Mouse (Mus musculus) heart, postnatal 0 days (tissue): ENCODE measurements around the gene Rims1. TPM values are rescaled to one million over a fixed set of nuclear protein-coding genes. Genes with fewer than 3 reads are reported as not detected.

Experiments used
- ATAC-seq: fragments of 200-750 bp; cut with Nextera tagmentation; 2 replicates; pipeline ENCODE4 v1.8.0; 2017; ENCODE audit warnings: low read depth, moderate number of reproducible peaks, moderate library complexity; ENCODE audit not compliant: insufficient read depth
- DNase-seq: peaks from one replicate; pipeline ENCODE4 v3.0.0-alpha.2; 2016; ENCODE audit warnings: low spot score
- H3K27ac ChIP-seq: fragments of 300-500 bp; sonication (generic); 2 replicates; pipeline ENCODE4 v1.5.1; 2014; ENCODE audit warnings: low read depth, mild to moderate bottlenecking
- H3K27me3 ChIP-seq: fragments of 300-500 bp; sonication (generic); 2 replicates; pipeline ENCODE4 v1.6.1; 2014; ENCODE audit warnings: low read length, mixed read lengths; ENCODE audit not compliant: control insufficient read depth, insufficient read depth
- H3K36me3 ChIP-seq: fragments of 300-500 bp; sonication (generic); replicated peaks from 2 replicates; pipeline ENCODE4 v1.6.1; 2014; ENCODE audit warnings: low read length, mixed read lengths; ENCODE audit not compliant: control insufficient read depth, insufficient read depth
- H3K4me1 ChIP-seq: fragments of 300-500 bp; sonication (generic); 2 replicates; pipeline ENCODE4 v1.6.1; 2014; ENCODE audit warnings: antibody characterized with exemption; ENCODE audit not compliant: control insufficient read depth, insufficient read depth
- H3K4me2 ChIP-seq: fragments of 300-500 bp; sonication (generic); 2 replicates; pipeline ENCODE4 v1.6.1; 2014; ENCODE audit warnings: low read depth, mild to moderate bottlenecking, low read length, moderate library complexity
- H3K4me3 ChIP-seq: fragments of 300-500 bp; sonication (generic); 2 replicates; pipeline ENCODE4 v1.5.1; 2014; ENCODE audit warnings: low read depth, low read length
- H3K9ac ChIP-seq: fragments of 300-500 bp; sonication (generic); replicated peaks from 2 replicates; pipeline ENCODE4 v1.6.1; 2014; ENCODE audit warnings: low read depth, low read length, mixed read lengths
- H3K9me3 ChIP-seq: fragments of 300-500 bp; sonication (generic); replicated peaks from 2 replicates; pipeline ENCODE4 v1.6.1; 2016; ENCODE audit warnings: low read length; ENCODE audit not compliant: control insufficient read depth
- CTCF ChIP-seq: IDR thresholded peaks from 2 replicates; pipeline ENCODE4 v1.5.1; 2016; ENCODE audit warnings: antibody characterized with exemption, control low read depth, low read depth
- EP300 ChIP-seq: IDR thresholded peaks from 2 replicates; pipeline ENCODE4 v1.6.1; 2016; ENCODE audit warnings: antibody characterized with exemption, low read depth
- WGBS: fragments of 180-500 bp; shearing (Covaris S2); extraction: QIAGEN DNeasy Blood & Tissue Kit; methylation state at CpG from one replicate; pipeline ENCODE4 v1.1.7; 2014; 5-methylcytosine and 5-hydroxymethylcytosine counted together
- polyA plus RNA-seq: library from polyadenylated mRNA; unstranded; fragments of >200 nt; fragmentation: Nextera tagmentation; extraction: Ambion mirVana; gene quantifications from 2 replicates; pipeline ENCODE4 v1.2.1, GENCODE M21; 2015
- total RNA-seq: library from RNA; depleted of rRNA; stranded (reverse); fragments of >200 nt; gene quantifications from 2 replicates; pipeline ENCODE4 v1.2.3, GENCODE M21; 2014; ENCODE audit warnings: low replicate concordance

The Rims1 gene
- total and polyA plus RNA-seq, 2 experiments from 2014 or later: 0.59 to 2.6 TPM

DNA sequence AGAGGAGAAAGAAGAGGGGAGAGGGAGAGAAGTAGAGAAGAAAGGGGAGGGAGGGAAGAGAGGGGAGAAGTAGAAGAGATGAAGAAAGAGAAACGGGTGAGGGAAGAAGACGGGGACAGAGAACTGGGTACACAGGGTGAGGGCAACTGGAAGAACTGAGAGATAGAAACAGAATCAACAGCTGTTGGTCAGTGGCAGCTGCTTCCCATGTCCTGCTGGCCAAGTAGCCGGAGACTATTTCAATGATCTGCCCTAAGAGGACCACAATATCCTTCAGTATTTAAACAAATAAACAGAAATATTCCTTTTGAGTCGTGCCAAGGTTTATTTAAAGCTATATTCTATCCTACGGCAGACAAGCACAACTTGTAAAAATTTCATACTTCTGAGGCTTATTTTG is 499.3 kb downstream of the Rims1 start:
- ATAC-seq: no peak

GRCm38 (mm10) chr1:22305932-22306331 is 499.9 kb downstream of the Rims1 start:
- Histone ChIP-seq H3K9ac (no peak overlapping the region), H3K4me3 (no peak overlapping the region), H3K36me3 (no peaks in the 10 kb centered on the region), H3K27ac (no peak overlapping the region), H3K4me1 (no peaks in the 10 kb centered on the region), H3K9me3 (no peaks in the 10 kb centered on the region), H3K4me2 (no peak overlapping the region), H3K27me3 (no peaks in the 10 kb centered on the region)
- no peak for TF ChIP-seq EP300
- no peak for TF ChIP-seq CTCF
- DNase-seq: no peak
- WGBS: 72% methylated on average over 1 of the region's 1 CpGs
- no peak for ATAC-seq

More for the DNA sequence above, 499.3 kb downstream of the Rims1 start:
- H3K4me2 ChIP-seq: no peak overlapping the region
- TF ChIP-seq EP300 (no peak), CTCF (no peak)
- H3K9me3 ChIP-seq: no peaks in the 10 kb centered on the region
- WGBS: 75% methylated on average over 5 of the region's 5 CpGs
- H3K9ac ChIP-seq: no peak overlapping the region
- H3K36me3 ChIP-seq: no peaks in the 10 kb centered on the region
- no peak overlapping the region for H3K27ac ChIP-seq
- DNase-seq: no peak
- H3K27me3 ChIP-seq: no peaks in the 10 kb centered on the region
- no peak overlapping the region for H3K4me3 ChIP-seq
- H3K4me1 ChIP-seq: no peaks in the 10 kb centered on the region

- Histone ChIP-seq H3K27ac (no peak overlapping the region), H3K27me3 (no peaks in the 10 kb centered on the region), H3K4me2 (no peak overlapping the region), H3K9ac (no peak overlapping the region), H3K4me3 (no peak overlapping the region), H3K4me1 (no peaks in the 10 kb centered on the region), H3K9me3 (no peaks in the 10 kb centered on the region), H3K36me3 (no peaks in the 10 kb centered on the region)
- TF ChIP-seq EP300 (no peak), CTCF (no peak)
- ATAC-seq (no peak), DNase-seq (no peak)
- WGBS: 26% methylated on average over 3 of the region's 3 CpGs
Measured at GRCm38 (mm10) chr1:22293953-22294352, 511.8 kb downstream of the Rims1 start.

DNA sequence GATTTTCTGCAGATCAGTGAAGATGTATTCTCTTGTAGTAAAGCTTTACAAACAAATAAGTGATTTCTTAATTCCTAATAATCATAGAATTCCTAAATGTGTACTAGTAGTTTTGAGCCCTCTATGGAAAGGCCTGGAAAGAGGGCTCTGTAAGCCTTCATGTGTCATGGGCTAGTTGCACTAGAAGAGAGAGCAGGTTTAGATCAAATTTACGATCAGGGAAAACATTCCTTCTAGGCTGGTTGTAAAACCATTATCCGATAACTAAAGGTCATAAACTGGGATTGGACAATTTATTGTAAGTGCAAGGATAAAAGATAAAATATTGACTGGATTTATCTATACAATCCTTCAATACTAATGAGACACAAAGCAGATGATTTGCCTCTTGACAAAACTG is 512.5 kb downstream of the Rims1 start:
- TF ChIP-seq EP300: no peak
- TF ChIP-seq CTCF: no peak
- Histone ChIP-seq H3K27ac (no peak overlapping the region), H3K9ac (no peak overlapping the region), H3K4me2 (no peak overlapping the region), H3K9me3 (no peaks in the 10 kb centered on the region), H3K4me1 (no peaks in the 10 kb centered on the region), H3K27me3 (no peaks in the 10 kb centered on the region), H3K4me3 (no peak overlapping the region), H3K36me3 (no peaks in the 10 kb centered on the region)
- 71% methylated on average over 2 of the region's 2 CpGs for whole genome bisulfite sequencing
- ATAC-seq (no peak), DNase-seq (no peak)

DNA sequence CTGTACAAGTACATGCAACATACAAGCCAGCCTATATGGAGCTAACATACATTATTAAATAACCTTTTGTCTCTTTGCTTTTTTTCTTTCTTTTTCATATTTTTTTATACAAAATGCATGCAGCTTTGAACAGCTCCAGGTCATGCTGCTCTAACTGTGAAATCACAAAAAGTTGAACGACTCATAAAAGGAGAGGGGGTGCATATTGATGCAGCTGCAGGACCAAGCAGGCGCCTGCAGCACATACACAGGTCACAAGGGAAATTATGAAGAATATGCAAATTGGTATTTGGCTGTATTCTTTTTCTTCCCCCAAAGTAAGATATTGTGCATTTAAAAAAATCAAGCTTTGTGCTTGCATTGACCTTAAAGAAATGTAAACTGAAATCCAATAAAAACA is 519.0 kb downstream of the Rims1 start:
- Histone ChIP-seq H3K36me3 (no peaks in the 10 kb centered on the region), H3K4me3 (no peak overlapping the region), H3K9ac (no peak overlapping the region), H3K27ac (no peak overlapping the region), H3K9me3 (no peaks in the 10 kb centered on the region), H3K27me3 (no peaks in the 10 kb centered on the region), H3K4me1 (no peaks in the 10 kb centered on the region), H3K4me2 (no peak overlapping the region)
- WGBS: 78% methylated on average over 2 of the region's 2 CpGs
- DNase-seq (no peak), ATAC-seq (no peak)
- TF ChIP-seq CTCF: no peak
- no peak for TF ChIP-seq EP300

GRCm38 (mm10) chr1:22279954-22280353 is 525.8 kb downstream of the Rims1 start:
- no peak overlapping the region for H3K4me2 ChIP-seq
- DNase-seq (no peak), ATAC-seq (no peak)
- no peaks in the 10 kb centered on the region for H3K36me3 ChIP-seq
- no peaks in the 10 kb centered on the region for H3K4me1 ChIP-seq
- no peak overlapping the region for H3K27ac ChIP-seq
- H3K27me3 ChIP-seq: no peaks in the 10 kb centered on the region
- no peaks in the 10 kb centered on the region for H3K9me3 ChIP-seq
- H3K4me3 ChIP-seq: no peak overlapping the region
- WGBS: 54% methylated on average over 1 of the region's 1 CpGs
- TF ChIP-seq EP300 (no peak), CTCF (no peak)
- no peak overlapping the region for H3K9ac ChIP-seq
